Mouse (Mus musculus): ENCODE results near the gene Cdh10. TPM values are rescaled to one million over a fixed set of nuclear protein-coding genes. Genes with fewer than 3 reads are reported as not detected.

The Cdh10 gene
- total and polyA plus RNA-seq, 2 experiments from 2014 or later, result 0.27 to 0.53 TPM

DNA sequence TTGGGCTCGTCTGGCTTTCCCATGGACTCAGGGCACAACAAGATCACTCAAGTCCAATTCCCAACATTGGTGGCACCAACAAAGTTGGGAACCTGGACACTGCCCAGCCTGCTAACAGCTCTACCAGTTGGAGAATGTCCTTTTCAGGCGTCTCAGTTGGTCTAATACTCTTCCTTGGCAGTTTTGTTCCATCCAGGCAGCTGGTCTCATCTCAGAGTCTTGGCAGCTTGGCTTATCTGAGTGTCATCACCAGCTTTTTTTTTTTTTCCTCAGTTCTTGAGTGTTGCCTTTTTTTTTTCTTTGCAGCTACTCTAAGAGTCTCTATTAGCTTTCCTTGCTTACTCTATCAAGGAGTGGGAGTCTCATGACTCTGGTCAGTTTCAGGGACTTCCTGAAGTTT is 85.4 kb downstream of the Cdh10 start:
- ATAC-seq (ENCODE audit: insufficient read depth, low read depth), result no peak
- no peak overlapping the region for H3K27ac ChIP-seq (ENCODE audit: low read depth)
- H3K27me3 ChIP-seq (ENCODE audit: control insufficient read depth, insufficient read depth, low read length), result no peaks in the 10 kb centered on the region
- H3K4me2 ChIP-seq (ENCODE audit: low read depth, low read length), result no peak overlapping the region
- H3K9me3 ChIP-seq (replicated peaks; ENCODE audit: control insufficient read depth, low read length), result no peaks in the 10 kb centered on the region
- H3K36me3 ChIP-seq (replicated peaks; ENCODE audit: control insufficient read depth, insufficient read depth, low read length), result no peaks in the 10 kb centered on the region
- WGBS, result 59% methylated on average over 2 of the region's 2 CpGs
- H3K4me3 ChIP-seq (ENCODE audit: low read depth, low read length), result no peak overlapping the region
- no peak for DNase-seq (ENCODE audit: low spot score)
- no peaks in the 10 kb centered on the region for H3K4me1 ChIP-seq (ENCODE audit: control insufficient read depth, insufficient read depth)
- no peak for TF ChIP-seq EP300 (IDR thresholded peaks at IDR 0.05; ENCODE audit: low read depth)
- no peak for TF ChIP-seq CTCF (IDR thresholded peaks at IDR 0.05; ENCODE audit: low read depth)
- no peak overlapping the region for H3K9ac ChIP-seq (replicated peaks; ENCODE audit: low read depth, low read length)

DNA sequence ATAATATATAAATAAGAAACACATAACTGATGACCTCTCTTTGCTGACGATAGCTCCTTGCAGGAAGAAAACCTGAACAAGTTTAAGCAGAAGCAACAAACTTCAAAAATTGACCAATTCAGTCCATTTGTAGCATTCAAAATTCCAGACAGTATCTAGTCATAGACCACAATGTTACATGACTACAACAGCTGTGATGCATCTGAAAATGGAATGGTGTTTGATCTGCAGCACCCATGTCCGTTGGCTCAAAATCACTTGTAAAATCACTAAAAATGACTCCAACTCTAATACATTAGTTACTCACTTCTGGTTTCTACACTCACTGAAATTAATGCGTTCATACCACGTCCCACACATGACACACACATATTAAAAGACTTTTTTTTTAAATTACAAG is 91.9 kb downstream of the Cdh10 start:
- 81% methylated on average over 4 of the region's 4 CpGs for WGBS
- H3K9me3 ChIP-seq (replicated peaks; ENCODE audit: control insufficient read depth, low read length), result no peaks in the 10 kb centered on the region
- ATAC-seq (ENCODE audit: insufficient read depth, low read depth), result no peak
- no peak for DNase-seq (ENCODE audit: low spot score)
- no peak overlapping the region for H3K9ac ChIP-seq (replicated peaks; ENCODE audit: low read depth, low read length)
- no peak overlapping the region for H3K27ac ChIP-seq (ENCODE audit: low read depth)
- no peaks in the 10 kb centered on the region for H3K36me3 ChIP-seq (replicated peaks; ENCODE audit: control insufficient read depth, insufficient read depth, low read length)
- TF ChIP-seq EP300 (IDR thresholded peaks at IDR 0.05; ENCODE audit: low read depth) (no peak), CTCF (IDR thresholded peaks at IDR 0.05; ENCODE audit: low read depth) (no peak)
- H3K4me2 ChIP-seq (ENCODE audit: low read depth, low read length), result no peak overlapping the region
- H3K4me3 ChIP-seq (ENCODE audit: low read depth, low read length), result no peak overlapping the region
- no peaks in the 10 kb centered on the region for H3K27me3 ChIP-seq (ENCODE audit: control insufficient read depth, insufficient read depth, low read length)
- no peaks in the 10 kb centered on the region for H3K4me1 ChIP-seq (ENCODE audit: control insufficient read depth, insufficient read depth)

DNA sequence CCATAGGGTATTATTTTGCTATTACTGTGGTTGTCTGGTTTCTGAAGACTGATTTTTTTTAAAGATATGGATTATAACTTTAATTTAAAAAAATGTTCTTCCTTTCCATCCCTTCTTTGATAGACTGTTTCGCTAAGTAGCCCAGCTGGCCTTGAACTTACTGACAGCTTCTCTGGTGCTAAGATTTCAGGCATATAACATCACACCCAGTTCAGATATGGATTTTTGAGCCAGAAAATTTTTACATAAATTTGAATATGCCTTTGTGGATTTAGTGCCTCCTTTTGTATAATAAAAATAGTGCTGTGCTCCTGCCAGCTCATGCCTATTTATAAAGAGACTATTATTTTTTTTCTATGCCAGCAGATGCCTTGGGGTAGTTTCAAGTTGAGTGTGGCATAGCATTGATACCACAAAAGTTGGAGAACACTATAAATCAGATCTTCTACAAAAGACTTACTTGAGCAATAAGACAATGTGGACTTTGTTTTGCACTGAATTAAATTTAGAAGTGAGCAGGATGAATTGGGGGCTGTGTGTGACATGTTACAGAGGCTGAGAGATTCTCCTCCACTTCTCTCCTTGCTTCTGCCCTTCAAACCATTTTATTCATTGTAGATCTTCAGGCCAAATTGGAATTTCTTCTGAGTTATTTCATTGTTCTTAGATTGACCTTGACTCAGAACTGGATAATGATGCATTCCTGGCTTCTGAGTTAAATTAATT is 106.8 kb downstream of the Cdh10 start:
- Histone ChIP-seq H3K27ac (ENCODE audit: low read depth) (no peak overlapping the region), H3K4me3 (ENCODE audit: low read depth, low read length) (no peak overlapping the region), H3K4me2 (ENCODE audit: low read depth, low read length) (no peak overlapping the region), H3K36me3 (replicated peaks; ENCODE audit: control insufficient read depth, insufficient read depth, low read length) (no peaks in the 10 kb centered on the region), H3K9ac (replicated peaks; ENCODE audit: low read depth, low read length) (no peak overlapping the region), H3K4me1 (ENCODE audit: control insufficient read depth, insufficient read depth) (no peaks in the 10 kb centered on the region), H3K9me3 (replicated peaks; ENCODE audit: control insufficient read depth, low read length) (no peaks in the 10 kb centered on the region), H3K27me3 (ENCODE audit: control insufficient read depth, insufficient read depth, low read length) (no peaks in the 10 kb centered on the region)
- DNase-seq (ENCODE audit: low spot score), result no peak
- whole genome bisulfite sequencing, result 80% methylated on average over 1 of the region's 1 CpGs
- no peak for TF ChIP-seq EP300 (IDR thresholded peaks at IDR 0.05; ENCODE audit: low read depth)
- TF ChIP-seq CTCF (IDR thresholded peaks at IDR 0.05; ENCODE audit: low read depth), result no peak
- ATAC-seq (ENCODE audit: insufficient read depth, low read depth), result no peak

DNA sequence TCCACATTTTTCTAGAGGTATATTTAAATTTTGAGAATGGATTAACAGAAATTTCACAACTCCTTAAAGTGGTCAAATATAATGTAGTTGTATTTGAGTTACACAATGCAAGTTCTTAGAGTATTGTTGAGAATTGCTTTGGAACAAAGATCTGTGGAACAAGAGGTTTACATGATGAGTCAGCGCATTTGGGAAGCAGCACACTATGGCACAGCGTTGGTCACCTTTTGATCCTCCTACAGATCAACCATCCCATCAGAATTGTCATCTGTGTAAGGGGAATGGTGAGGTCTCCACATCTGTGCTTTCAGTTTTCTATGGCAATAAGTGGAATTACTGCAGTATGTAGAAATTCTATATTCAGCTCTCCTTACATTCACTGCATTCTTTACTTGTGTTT is 108.2 kb downstream of the Cdh10 start:
- no peaks in the 10 kb centered on the region for H3K27me3 ChIP-seq (ENCODE audit: control insufficient read depth, insufficient read depth, low read length)
- H3K4me3 ChIP-seq (ENCODE audit: low read depth, low read length), result no peak overlapping the region
- no peaks in the 10 kb centered on the region for H3K36me3 ChIP-seq (replicated peaks; ENCODE audit: control insufficient read depth, insufficient read depth, low read length)
- DNase-seq (ENCODE audit: low spot score), result no peak
- no peak overlapping the region for H3K27ac ChIP-seq (ENCODE audit: low read depth)
- TF ChIP-seq EP300 (IDR thresholded peaks at IDR 0.05; ENCODE audit: low read depth), result no peak
- H3K4me1 ChIP-seq (ENCODE audit: control insufficient read depth, insufficient read depth), result no peaks in the 10 kb centered on the region
- H3K9me3 ChIP-seq (replicated peaks; ENCODE audit: control insufficient read depth, low read length), result no peaks in the 10 kb centered on the region
- ATAC-seq (ENCODE audit: insufficient read depth, low read depth), result no peak
- WGBS, result 85% methylated on average over 2 of the region's 2 CpGs
- no peak overlapping the region for H3K9ac ChIP-seq (replicated peaks; ENCODE audit: low read depth, low read length)
- no peak overlapping the region for H3K4me2 ChIP-seq (ENCODE audit: low read depth, low read length)

DNA sequence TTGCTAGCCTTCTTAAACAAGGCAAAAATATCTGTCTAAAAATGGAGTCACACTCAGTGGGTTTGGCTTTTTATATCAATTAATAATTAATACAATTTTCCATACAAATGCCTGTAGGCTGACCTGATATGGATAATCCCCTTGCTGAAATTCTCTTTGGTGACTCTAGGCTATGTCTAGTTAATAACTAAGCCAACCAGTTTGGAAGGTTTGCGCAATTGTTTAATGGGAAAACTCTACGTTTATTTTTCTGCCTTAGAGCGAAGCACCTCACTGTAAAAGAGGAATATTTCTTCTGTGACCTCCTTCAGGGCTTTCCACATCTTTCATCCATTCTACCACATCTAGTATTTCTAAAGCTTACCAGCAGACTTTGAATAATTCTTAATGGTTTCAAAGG is 133.5 kb downstream of the Cdh10 start:
- Histone ChIP-seq H3K27me3 (ENCODE audit: control insufficient read depth, insufficient read depth, low read length) (no peaks in the 10 kb centered on the region), H3K36me3 (replicated peaks; ENCODE audit: control insufficient read depth, insufficient read depth, low read length) (no peaks in the 10 kb centered on the region), H3K4me2 (ENCODE audit: low read depth, low read length) (no peak overlapping the region), H3K4me3 (ENCODE audit: low read depth, low read length) (no peak overlapping the region), H3K9ac (replicated peaks; ENCODE audit: low read depth, low read length) (no peak overlapping the region), H3K4me1 (ENCODE audit: control insufficient read depth, insufficient read depth) (no peaks in the 10 kb centered on the region), H3K27ac (ENCODE audit: low read depth) (no peak overlapping the region), H3K9me3 (replicated peaks; ENCODE audit: control insufficient read depth, low read length) (no peaks in the 10 kb centered on the region)
- DNase-seq (ENCODE audit: low spot score), result no peak
- WGBS, result 92% methylated on average over 3 of the region's 3 CpGs
- TF ChIP-seq EP300 (IDR thresholded peaks at IDR 0.05; ENCODE audit: low read depth), result no peak
- no peak for TF ChIP-seq CTCF (IDR thresholded peaks at IDR 0.05; ENCODE audit: low read depth)
- ATAC-seq (ENCODE audit: insufficient read depth, low read depth), result no peak

GRCm38 (mm10) chr15:18975041-18975440 is 156.3 kb downstream of the Cdh10 start:
- no peaks in the 10 kb centered on the region for H3K36me3 ChIP-seq (replicated peaks; ENCODE audit: control insufficient read depth, insufficient read depth, low read length)
- no peaks in the 10 kb centered on the region for H3K27me3 ChIP-seq (ENCODE audit: control insufficient read depth, insufficient read depth, low read length)
- no peak overlapping the region for H3K9ac ChIP-seq (replicated peaks; ENCODE audit: low read depth, low read length)
- ATAC-seq (ENCODE audit: insufficient read depth, low read depth), result no peak
- H3K27ac ChIP-seq (ENCODE audit: low read depth), result no peak overlapping the region
- WGBS, result 42% methylated on average over 5 of the region's 5 CpGs
- TF ChIP-seq EP300 (IDR thresholded peaks at IDR 0.05; ENCODE audit: low read depth) (no peak), CTCF (IDR thresholded peaks at IDR 0.05; ENCODE audit: low read depth) (no peak)
- no peaks in the 10 kb centered on the region for H3K9me3 ChIP-seq (replicated peaks; ENCODE audit: control insufficient read depth, low read length)
- H3K4me3 ChIP-seq (ENCODE audit: low read depth, low read length), result no peak overlapping the region
- H3K4me2 ChIP-seq (ENCODE audit: low read depth, low read length), result no peak overlapping the region
- H3K4me1 ChIP-seq (ENCODE audit: control insufficient read depth, insufficient read depth), result no peaks in the 10 kb centered on the region
- DNase-seq (ENCODE audit: low spot score), result no peak
